Mouse (Mus musculus) stomach, postnatal 0 days (tissue): Measurements from ENCODE around the gene Lama5.

Experiments
- CTCF ChIP-seq: IDR thresholded peaks from 2 replicates; pipeline ENCODE4 v1.5.1; 2016; ENCODE audit warnings: antibody characterized with exemption, low read depth, mild to moderate bottlenecking, moderate library complexity
- EP300 ChIP-seq: optimal IDR thresholded peaks from 2 replicates; pipeline ENCODE3; 2016; ENCODE audit warnings: antibody characterized with exemption

GRCm38 (mm10) chr2:180229129-180229528, 3.5 kb upstream of the Lama5 start:
- TF ChIP-seq CTCF (no peak), EP300 (no peak)
